Mouse (Mus musculus) activated CD4-positive, CD25-positive, alpha-beta regulatory T cell, adult 4 months (primary cell): Measurements from ENCODE around the gene Mapk10. TPM values are rescaled to one million over a fixed set of nuclear protein-coding genes. Genes with fewer than 3 reads are reported as not detected.
"Not testable (repeated sequence)": the region's sequence is repeated elsewhere in the genome, so short reads cannot be mapped to it uniquely, and the experiment has no call there.

ENCODE experiments used
- ATAC-seq: one replicate; pipeline ENCODE4 v1.8.0; 2017
- polyA plus RNA-seq, 2 experiments: library from polyadenylated mRNA; unstranded; fragments of 100-300 nt; shearing (Covaris generic); gene quantifications; one replicate each; pipeline ENCODE4 v1.2.1; 2017

Gene Mapk10
- polyA plus RNA-seq, 2 experiments from 2014 or later = 0.07 TPM; not detected in 1

- no peak for ATAC-seq
Measured at GRCm38 (mm10) chr5:102947061-102947711, 263.9 kb downstream of the Mapk10 start.

GRCm38 (mm10) chr5:102946625-102947024 is 264.5 kb downstream of the Mapk10 start:
- ATAC-seq = no peak

GRCm38 (mm10) chr5:102943864-102944630 is 267.1 kb downstream of the Mapk10 start:
- ATAC-seq = not testable (repeated sequence)

- no peak for ATAC-seq
Measured at GRCm38 (mm10) chr5:102930161-102930560, 281.0 kb downstream of the Mapk10 start.

- ATAC-seq = no peak
Measured at GRCm38 (mm10) chr5:102926786-102927185, 284.3 kb downstream of the Mapk10 start.

GRCm38 (mm10) chr5:102920199-102920598 is 290.9 kb downstream of the Mapk10 start:
- ATAC-seq = no peak

- no peak for ATAC-seq
Measured at GRCm38 (mm10) chr5:102905441-102906211, 305.5 kb downstream of the Mapk10 start.

- ATAC-seq = no peak
Measured at GRCm38 (mm10) chr5:102904066-102904465, 307.1 kb downstream of the Mapk10 start.

- no peak for ATAC-seq
Measured at GRCm38 (mm10) chr5:102903487-102903886, 307.6 kb downstream of the Mapk10 start.

GRCm38 (mm10) chr5:102901176-102901575 is 310.0 kb downstream of the Mapk10 start:
- no peak for ATAC-seq

GRCm38 (mm10) chr5:102899680-102900215 is 311.4 kb downstream of the Mapk10 start:
- no peak for ATAC-seq

- no peak for ATAC-seq
Measured at GRCm38 (mm10) chr5:102898301-102898700, 312.8 kb downstream of the Mapk10 start.

GRCm38 (mm10) chr5:102892226-102892625 is 318.9 kb downstream of the Mapk10 start:
- no peak for ATAC-seq

- ATAC-seq = no peak
Measured at GRCm38 (mm10) chr5:102889163-102889488, 322.0 kb downstream of the Mapk10 start.

- ATAC-seq = no peak
Measured at GRCm38 (mm10) chr5:102888482-102889162, 322.5 kb downstream of the Mapk10 start.

- ATAC-seq = peak; percentile 47
Measured at GRCm38 (mm10) chr5:102875628-102876027, 335.5 kb downstream of the Mapk10 start.

GRCm38 (mm10) chr5:102874605-102875298 is 336.4 kb downstream of the Mapk10 start:
- ATAC-seq = peak; percentile 51

- ATAC-seq = not testable (repeated sequence)
Measured at GRCm38 (mm10) chr5:102872996-102873395, 338.1 kb downstream of the Mapk10 start.

GRCm38 (mm10) chr5:102868196-102868595 is 342.9 kb downstream of the Mapk10 start:
- no peak for ATAC-seq

- ATAC-seq = no peak
Measured at GRCm38 (mm10) chr5:102859749-102860148, 351.4 kb downstream of the Mapk10 start.

- no peak for ATAC-seq
Measured at GRCm38 (mm10) chr5:102858047-102858446, 353.1 kb downstream of the Mapk10 start.
